Mouse (Mus musculus): ENCODE data around the gene Tmed5.
A peak's percentile ranks its signal among the peaks of the same experiment; 100 is the strongest.
"Not testable (repeated sequence)": the region's sequence is repeated elsewhere in the genome, so short reads cannot be mapped to it uniquely, and the experiment has no call there.

Gene Tmed5

DNA sequence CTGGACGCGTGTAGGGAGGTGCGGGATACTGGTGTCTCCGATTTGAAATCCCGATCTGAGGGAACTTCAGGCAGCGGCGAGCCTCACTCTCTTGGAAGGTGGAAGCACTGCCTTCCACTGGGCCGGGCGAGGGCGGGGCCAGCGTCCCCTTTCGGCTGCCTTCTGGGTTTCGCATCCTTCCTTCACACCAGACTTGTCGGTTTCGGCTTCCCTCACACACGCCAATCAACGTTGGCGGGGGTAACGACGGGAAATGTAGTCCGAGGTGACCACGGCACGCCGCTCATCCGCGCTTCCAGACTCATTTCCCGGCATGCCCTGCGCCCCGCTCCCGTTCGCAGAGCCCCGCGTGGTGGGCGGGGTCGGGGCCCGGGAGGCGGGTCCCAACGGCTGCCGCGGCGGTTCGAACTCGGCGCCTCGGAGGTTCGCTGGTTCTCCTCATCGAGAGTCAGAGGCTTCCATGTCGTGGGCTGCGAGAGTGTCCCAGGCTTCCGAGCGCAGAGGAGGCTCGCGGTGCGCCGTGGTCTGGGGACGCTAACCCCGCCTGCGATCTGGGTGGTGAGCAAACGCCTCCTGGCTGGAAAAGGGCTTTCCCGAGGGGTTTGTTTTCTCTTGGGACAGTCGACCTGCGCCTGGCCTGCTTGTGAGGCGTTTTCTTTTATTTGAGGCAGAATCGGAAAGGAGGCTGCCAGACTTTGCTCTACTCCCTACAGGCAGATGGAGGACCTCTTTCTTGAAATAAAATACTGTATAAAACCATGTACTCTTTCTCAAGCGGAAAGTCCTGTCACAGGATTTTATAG, at the start of gene Tmed5, which contains the start of gene Ccdc18:
TSS of gene Tmed5 (minus strand) at position 180 of the 803 bp plus-strand sequence.
TSS of gene Ccdc18 (plus strand) at position 435 of the 803 bp plus-strand sequence.
- peak; percentile 98 for DNase-seq

DNA sequence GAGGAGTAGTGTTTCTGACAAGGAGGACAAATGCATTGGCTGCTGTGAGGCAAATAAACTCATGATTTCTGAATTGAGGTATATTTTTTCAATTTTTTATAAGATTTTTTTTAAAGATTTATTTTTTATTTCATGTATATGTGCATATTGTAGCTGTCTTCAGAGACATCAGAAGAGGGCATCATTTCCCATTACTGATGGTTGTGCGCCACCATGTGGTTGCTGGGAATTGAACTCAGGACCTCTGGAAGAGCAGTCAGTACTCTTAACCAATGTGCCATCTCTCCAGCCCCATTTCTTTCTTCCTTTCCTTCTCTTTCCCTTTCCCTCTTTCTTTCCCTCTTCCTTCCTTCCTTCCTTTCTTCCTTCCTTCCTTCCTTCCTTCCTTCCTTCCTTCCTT, 31.3 kb upstream of the Tmed5 start:
- peak; percentile 49 for DNase-seq

- no peak for DNase-seq
These were observed 28.4 kb upstream of the Tmed5 start for GRCm38 (mm10) chr5:108160796-108161195.

GRCm38 (mm10) chr5:108152592-108152991, 20.2 kb upstream of the Tmed5 start:
- DNase-seq: no peak

DNA sequence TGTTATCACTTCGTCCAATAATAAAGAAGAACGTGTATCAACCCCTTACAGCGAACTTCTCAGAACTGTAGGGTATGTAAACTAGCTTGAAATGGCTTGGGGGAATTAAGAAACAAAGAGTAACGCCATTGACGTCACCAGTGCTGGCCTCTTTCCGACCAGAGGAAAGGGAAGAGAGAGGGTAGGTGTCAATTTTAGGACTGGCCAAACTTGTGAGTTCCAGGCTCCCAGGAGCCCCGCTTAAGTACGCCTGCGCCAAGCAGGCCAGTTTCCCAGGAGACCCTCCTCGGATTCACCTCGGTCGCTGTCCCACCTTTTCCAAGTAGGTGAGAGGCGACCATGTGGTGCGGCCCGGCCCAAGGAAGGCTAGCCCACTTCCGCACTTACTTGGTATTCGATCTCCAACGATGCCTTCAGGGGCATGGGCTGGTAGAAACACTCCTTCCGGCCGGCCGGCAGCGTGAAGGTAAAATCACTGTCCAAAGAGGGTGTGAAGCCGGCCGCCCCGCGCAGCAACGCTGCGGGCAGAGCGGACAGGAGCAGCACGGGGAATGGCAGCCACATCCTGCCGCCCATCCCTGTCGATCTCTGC, 475 bp downstream of the Tmed5 start:
- DNase-seq: peak; percentile 58

GRCm38 (mm10) chr5:108120221-108120900, 12.1 kb downstream of the Tmed5 start:
- DNase-seq: no peak

DNA sequence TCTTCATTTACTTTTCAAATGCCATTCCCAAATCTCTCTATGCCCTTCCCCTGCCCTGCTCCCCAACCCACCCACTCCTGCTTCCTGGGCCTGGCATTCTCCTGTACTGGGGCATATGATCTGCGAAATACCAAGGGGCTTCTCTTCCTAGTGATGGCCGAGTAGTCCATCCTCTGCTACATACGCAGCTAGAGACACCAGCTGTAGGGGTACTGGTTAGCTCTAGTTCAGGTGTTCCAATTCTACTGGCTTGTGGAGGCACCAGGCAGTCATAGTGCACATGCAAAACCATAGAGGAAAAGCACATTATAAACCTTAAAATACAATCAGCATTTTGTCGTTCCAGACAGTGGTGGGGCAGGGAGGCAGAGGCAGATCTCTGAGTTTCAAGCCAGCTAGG, 14.7 kb downstream of the Tmed5 start:
- no peak for DNase-seq

- peak; percentile 24 for DNase-seq
These were observed 23.1 kb downstream of the Tmed5 start for GRCm38 (mm10) chr5:108109346-108109745.

GRCm38 (mm10) chr5:108104306-108104705, 28.1 kb downstream of the Tmed5 start:
- DNase-seq: no peak

GRCm38 (mm10) chr5:108100196-108100595, 32.2 kb downstream of the Tmed5 start:
- DNase-seq: no peak

DNA sequence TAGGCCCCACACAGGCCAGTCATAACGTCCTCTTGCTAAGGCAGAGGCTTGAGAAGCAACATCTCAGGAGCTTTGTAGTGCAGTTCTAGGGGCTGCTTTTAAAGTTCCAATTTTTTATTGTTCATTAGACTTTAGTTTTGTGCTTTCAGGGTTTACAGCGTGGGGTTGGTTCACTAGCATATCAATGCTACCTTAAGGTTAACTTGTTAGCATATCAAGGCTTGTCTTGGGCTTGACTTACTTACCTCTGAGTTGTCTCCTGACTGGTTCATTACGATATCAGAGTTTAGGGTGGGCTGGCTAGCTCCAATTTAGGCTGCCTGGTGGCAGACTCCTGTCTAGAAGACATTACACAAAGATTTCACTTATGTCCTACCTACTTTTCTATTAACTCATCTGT, 34.7 kb downstream of the Tmed5 start:
- no peak for DNase-seq

DNA sequence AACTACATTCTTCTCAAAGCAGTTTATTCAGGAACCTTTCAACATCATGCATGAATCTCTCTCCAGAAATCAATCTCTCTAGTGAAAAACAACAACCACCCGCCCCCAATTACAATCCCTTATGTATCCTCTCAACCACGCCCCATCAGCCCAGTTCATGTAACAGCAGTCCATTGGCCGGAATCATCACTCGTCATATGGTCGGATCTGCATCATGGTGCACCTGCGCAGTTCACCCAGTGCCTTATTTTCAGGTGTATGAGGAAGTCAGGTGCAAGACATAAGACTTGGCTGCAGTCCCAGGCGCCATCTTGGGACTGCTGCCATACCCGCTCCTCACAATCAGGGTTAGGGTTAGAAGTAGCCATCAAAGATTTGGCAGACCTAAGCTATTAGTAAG, 39.7 kb downstream of the Tmed5 start:
- not testable (repeated sequence) for DNase-seq

- no peak for DNase-seq
These were observed 47.0 kb downstream of the Tmed5 start for GRCm38 (mm10) chr5:108085440-108085839.

DNA sequence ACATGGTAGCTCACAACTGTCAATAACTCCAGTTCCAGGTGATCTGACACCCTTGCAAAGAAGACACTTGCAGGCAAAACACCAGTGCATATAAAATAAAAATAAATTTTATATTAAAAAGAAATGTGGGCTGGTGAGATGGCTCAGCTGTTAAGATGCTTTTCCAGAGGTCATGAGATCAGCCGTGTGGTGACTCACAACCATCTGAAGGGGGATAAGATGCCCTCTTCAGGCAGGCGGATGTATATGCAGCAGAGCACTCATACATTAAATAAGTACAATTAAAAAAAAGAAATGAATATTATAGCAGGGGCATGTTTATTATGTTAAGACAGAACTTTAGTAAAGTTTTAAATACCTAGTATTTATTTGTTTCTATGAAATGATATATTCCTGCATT, 50.0 kb downstream of the Tmed5 start:
- no peak for DNase-seq

- DNase-seq: peak; percentile 17
These were observed 52.8 kb downstream of the Tmed5 start for GRCm38 (mm10) chr5:108079603-108080002.

GRCm38 (mm10) chr5:108076833-108077540, 55.4 kb downstream of the Tmed5 start:
- peak; percentile 45 for DNase-seq

- no peak for DNase-seq
These were observed 56.2 kb downstream of the Tmed5 start for GRCm38 (mm10) chr5:108076241-108076640.

DNA sequence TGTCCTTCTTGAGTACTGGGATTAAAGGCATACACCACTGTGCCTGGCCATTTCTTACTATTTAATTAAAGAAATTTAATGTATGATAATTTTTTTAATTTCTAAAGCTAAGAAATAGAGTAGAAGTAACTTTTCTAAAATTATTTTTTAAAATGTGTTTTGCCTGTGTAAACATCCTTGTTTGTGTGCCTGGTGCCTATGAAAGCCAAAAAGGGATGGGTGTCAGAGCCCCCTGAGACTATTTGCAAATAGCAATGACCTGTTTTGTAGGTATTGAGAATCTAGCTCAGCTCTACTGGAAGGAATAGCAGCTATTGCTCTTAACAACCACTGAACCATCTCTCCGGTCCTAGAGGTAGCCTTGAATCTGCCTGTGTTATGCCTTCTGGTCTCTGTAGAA, 60.1 kb downstream of the Tmed5 start:
- no peak for DNase-seq

- DNase-seq: peak; percentile 97
These were observed 66.7 kb downstream of the Tmed5 start, which contains the start of gene Mtf2 for GRCm38 (mm10) chr5:108065465-108066411. Mtf2 (plus strand) TSS chr5:108065674.

DNA sequence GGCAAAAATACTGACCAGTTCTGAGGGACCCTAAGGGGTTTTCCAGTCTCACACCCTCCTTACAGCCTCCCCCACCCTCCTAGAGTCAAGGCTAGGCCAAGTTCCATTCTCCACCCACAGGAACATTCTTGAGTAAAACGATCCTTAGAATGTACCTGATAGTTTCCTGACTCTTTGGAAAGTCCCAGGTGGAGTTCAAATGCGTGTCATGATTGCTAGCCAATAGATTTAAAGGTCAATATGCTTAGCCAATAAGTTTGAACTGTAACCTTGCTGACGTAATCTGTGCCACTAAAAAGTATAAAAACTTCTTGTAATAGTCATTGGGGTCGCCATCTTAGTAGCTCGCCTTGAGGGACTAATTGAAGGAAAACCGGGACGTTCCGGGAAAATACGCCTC, 72.0 kb downstream of the Tmed5 start:
- no peak for DNase-seq

Measured in kidney, adult 9 months (tissue).